Mouse (Mus musculus): ENCODE results near the gene Oas1h.
"Not testable (repeated sequence)": the region's sequence is repeated elsewhere in the genome, so short reads cannot be mapped to it uniquely, and the experiment has no call there.

- TF ChIP-seq EP300 (optimal IDR thresholded peaks at IDR 0.05); CTCF (IDR thresholded peaks at IDR 0.05; ENCODE audit: low read depth): not testable (repeated sequence)
Measured at GRCm38 (mm10) chr5:120881681-120882080, 20.5 kb downstream of the Oas1h start.
